Mouse (Mus musculus) lung, adult 2 months (tissue): ENCODE measurements around the gene Gm9887.

Experiments used
- CTCF ChIP-seq: fragments of 200-500 bp; IDR thresholded peaks from 2 replicates; pipeline ENCODE4 v1.5.1; 2011; ENCODE audit warnings: mild to moderate bottlenecking, low read length, control low read depth; ENCODE audit not compliant: insufficient read depth
- POLR2A ChIP-seq: fragments of 200-500 bp; IDR thresholded peaks from 2 replicates; pipeline ENCODE4 v1.6.1; 2011; ENCODE audit warnings: low read depth, mild to moderate bottlenecking, control low read depth, low read length, borderline replicate concordance; ENCODE audit errors: extremely low read depth

DNA sequence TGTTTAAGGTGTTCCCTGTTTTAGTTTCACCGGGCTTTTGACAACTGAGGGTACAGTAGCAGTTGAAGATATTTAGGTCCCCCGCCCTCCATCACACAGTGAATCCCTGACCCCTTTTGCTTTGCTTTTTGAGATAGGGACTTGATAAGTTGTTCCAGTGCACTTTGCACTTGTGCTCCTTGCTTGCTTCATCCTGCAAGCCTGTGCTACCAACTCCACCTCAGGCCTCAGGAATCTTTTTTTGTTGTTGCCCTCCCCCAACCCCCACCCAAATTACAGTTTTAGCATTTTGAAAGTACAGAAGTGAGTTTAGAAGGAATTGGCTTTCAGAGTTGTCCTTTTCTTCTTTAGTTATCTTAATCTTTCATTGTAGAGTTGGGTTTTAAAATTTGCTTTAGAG is 3.9 kb upstream of the Gm9887 start:
- no peak for TF ChIP-seq CTCF
- TF ChIP-seq POLR2A: no peak
